Mouse (Mus musculus): ENCODE results near the gene Vmn1r77.
"Not testable (repeated sequence)": the region's sequence is repeated elsewhere in the genome, so short reads cannot be mapped to it uniquely, and the experiment has no call there.

Vmn1r77 gene

GRCm38 (mm10) chr7:12036452-12036851 is at the start of gene Vmn1r77:
Vmn1r77 (plus strand) TSS chr7:12036752.
- DNase-seq (ENCODE audit: low read depth, low spot score), result not testable (repeated sequence)

DNA sequence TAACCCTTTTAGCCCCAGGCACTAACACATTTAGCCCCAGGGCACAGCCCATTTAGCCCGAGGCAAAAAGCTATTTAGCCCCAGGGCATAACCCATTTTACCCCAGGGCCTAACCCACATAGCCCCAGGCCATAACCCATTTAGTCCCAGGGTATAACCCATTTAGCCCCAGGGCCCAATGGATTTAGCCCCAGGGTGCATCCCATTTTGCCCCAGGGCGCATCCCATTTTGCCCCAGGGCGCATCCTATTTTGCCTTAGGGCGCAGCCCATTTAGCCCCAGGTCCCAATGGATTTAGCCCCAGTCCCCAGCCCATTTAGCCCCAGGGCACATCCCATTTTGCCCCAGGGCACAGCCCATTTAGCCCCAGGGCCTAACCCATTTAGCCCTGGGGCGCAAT is 25.1 kb upstream of the Vmn1r77 start:
- not testable (repeated sequence) for DNase-seq (ENCODE audit: low read depth, low spot score)

- not testable (repeated sequence) for DNase-seq (ENCODE audit: low read depth, low spot score)
Observed at GRCm38 (mm10) chr7:12012392-12012791, 24.2 kb upstream of the Vmn1r77 start.

DNA sequence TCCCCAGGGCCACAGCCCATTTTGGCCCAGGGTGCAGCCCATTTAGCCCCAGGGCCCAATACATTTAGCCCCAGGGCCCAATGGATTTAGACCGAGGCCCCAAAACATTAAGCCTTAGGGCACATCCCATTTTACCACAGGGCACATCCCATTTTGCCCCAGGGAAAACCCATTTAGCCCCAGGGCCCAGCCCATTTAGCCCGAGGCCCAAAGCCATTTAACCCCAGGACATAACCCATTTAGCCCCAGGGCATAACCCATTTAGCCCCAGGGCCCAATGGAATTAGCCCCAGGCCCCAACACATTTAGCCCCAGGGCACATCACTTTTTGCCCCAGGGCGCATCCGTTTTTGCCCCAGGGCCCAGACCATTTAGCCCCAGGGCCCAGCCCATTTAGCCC is 23.4 kb upstream of the Vmn1r77 start:
- no peak for DNase-seq (ENCODE audit: low read depth, low spot score)

- not testable (repeated sequence) for DNase-seq (ENCODE audit: low read depth, low spot score)
Observed at GRCm38 (mm10) chr7:12017829-12018228, 18.7 kb upstream of the Vmn1r77 start.

GRCm38 (mm10) chr7:12040664-12041063 is 4.1 kb downstream of the Vmn1r77 start:
- no peak for DNase-seq (ENCODE audit: low read depth, low spot score)
